Comparison of ENCODE assay signal across 31 mouse cellular contexts in genomic region chr2:74901764-74902295, GRCm38 (mm10).
DNase-seq lines count a peak whose midpoint lies in the region; ATAC-seq lines count a peak whose summit lies in the region.
"Had no signal": no experiment of that assay in that cellular context is flagged by ENCODE, and none has a peak within 500 bp of the region (broad histone marks: within the 10 kb centered on the region; RNA-seq: fewer than 3 reads in every experiment).

No protein-coding gene starts in this region.

- H3K9me3 ChIP-seq in kidney, embryonic 15.5 days (replicated peaks) = no peaks in the 10 kb centered on the region
- no peaks in the 10 kb centered on the region for H3K9me3 ChIP-seq in neural tube, embryonic 15.5 days (replicated peaks)
- no peaks in the 10 kb centered on the region for H3K9me3 ChIP-seq in embryonic facial prominence, embryonic 11.5 days (replicated peaks; ENCODE audit: control insufficient read depth, low read length)
- H3K9me3 ChIP-seq in liver, embryonic 12.5 days (replicated peaks) = no peaks in the 10 kb centered on the region
- H3K9me3 ChIP-seq: forebrain, embryonic 13.5 days; hindbrain, embryonic 15.5 days; limb, embryonic 13.5 days; neural tube, embryonic 13.5 days had no signal

- 22% methylated on average over 3 of the region's 3 CpGs for WGBS in kidney, embryonic 15.5 days
- 33% methylated on average over 3 of the region's 3 CpGs for WGBS in neural tube, embryonic 15.5 days
- WGBS in embryonic facial prominence, embryonic 11.5 days = 26% methylated on average over 3 of the region's 3 CpGs
- 49% methylated on average over 3 of the region's 3 CpGs for WGBS in liver, embryonic 12.5 days (ENCODE audit: insufficient replicate concordance)

- 0 out of 2 replicates have a peak overlapping the region, but pooled peaks have one; percentile 56 for H3K27ac ChIP-seq in kidney, embryonic 15.5 days
- H3K27ac ChIP-seq in neural tube, embryonic 15.5 days (replicated peaks) = no peak overlapping the region; the same call in 1 of the 2 replicates
- H3K27ac ChIP-seq in embryonic facial prominence, embryonic 11.5 days (replicated peaks; ENCODE audit: low read depth, low read length) = no peak overlapping the region; the same call in 1 of the 2 replicates
- no peak overlapping the region for H3K27ac ChIP-seq in liver, embryonic 12.5 days
- H3K27ac ChIP-seq: forebrain, embryonic 13.5 days; gastrocnemius, adult 2 months; hindbrain, embryonic 15.5 days; limb, embryonic 13.5 days; neural tube, embryonic 13.5 days had no signal

- ATAC-seq in kidney, embryonic 15.5 days (replicated peaks; ENCODE audit: low FRiP score) = peak; percentile 49; the same call in 1 of the 2 replicates
- ATAC-seq in neural tube, embryonic 15.5 days (ENCODE audit: low FRiP score) = no peak
- no peak for ATAC-seq in embryonic facial prominence, embryonic 11.5 days (replicated peaks; ENCODE audit: insufficient number of reproducible peaks, low FRiP score, low TSS enrichment, low read depth)
- no peak for ATAC-seq in liver, embryonic 12.5 days
- ATAC-seq: CD4-positive, CD25-positive, alpha-beta regulatory T cell, adult 4 months; forebrain, embryonic 13.5 days; inflammation-experienced regulatory T-cells, adult 6 months; liver, postnatal 0 days; midbrain, embryonic 16.5 days had no signal

- peaks cover 21% of the 10 kb centered on the region for H3K4me1 ChIP-seq in kidney, embryonic 15.5 days
- peaks cover 4% of the 10 kb centered on the region; the same call in 1 of the 2 replicates for H3K4me1 ChIP-seq in neural tube, embryonic 15.5 days
- peaks cover 2% of the 10 kb centered on the region for H3K4me1 ChIP-seq in embryonic facial prominence, embryonic 11.5 days (ENCODE audit: control insufficient read depth, insufficient read depth, low read length)
- H3K4me1 ChIP-seq in liver, embryonic 12.5 days = no peaks in the 10 kb centered on the region
- H3K4me1 ChIP-seq: forebrain, embryonic 13.5 days; hindbrain, embryonic 15.5 days had no signal

- DNase-seq in kidney, adult 9 months = no peak
- DNase-seq in neural tube, embryonic 10.5 days (ENCODE audit: extremely low spot score, low spot score) = peak; percentile 28
- peak; percentile 68 for DNase-seq in embryonic facial prominence, embryonic 11.5 days (ENCODE audit: low spot score)
- DNase-seq in T-cell, adult 2 months (ENCODE audit: low spot score) = no peak
- DNase-seq: adrenal gland, postnatal 25 days; cerebellum, adult 11-12 months; cerebellum, adult 9-11 months; gastrocnemius, adult 2 months; gastrocnemius, postnatal 36 days; heart, adult 18-20 months; heart, postnatal 36 days; kidney, adult 11 months; kidney, postnatal 4 days; liver, postnatal 0 days; lung, postnatal 36 days; retina, postnatal 1 day; spleen, adult 18-20 months; thymus, postnatal 14 days had no signal

- H3K27me3 ChIP-seq in kidney, embryonic 15.5 days = no peaks in the 10 kb centered on the region
- H3K27me3 ChIP-seq in neural tube, embryonic 15.5 days (replicated peaks) = no peaks in the 10 kb centered on the region
- H3K27me3 ChIP-seq in embryonic facial prominence, embryonic 11.5 days (ENCODE audit: control insufficient read depth, insufficient read depth, low read length) = no peaks in the 10 kb centered on the region
- H3K27me3 ChIP-seq in liver, embryonic 12.5 days (replicated peaks) = peaks cover 4% of the 10 kb centered on the region; the same call in 1 of the 2 replicates
- H3K27me3 ChIP-seq: forebrain, embryonic 13.5 days; hindbrain, embryonic 15.5 days; neural tube, embryonic 13.5 days had no signal

- H3K4me2 ChIP-seq in kidney, embryonic 15.5 days = no peak overlapping the region
- H3K4me2 ChIP-seq in neural tube, embryonic 15.5 days = no peak overlapping the region
- H3K4me2 ChIP-seq in embryonic facial prominence, embryonic 11.5 days (ENCODE audit: low read depth, low read length) = no peak overlapping the region
- no peak overlapping the region for H3K4me2 ChIP-seq in liver, embryonic 12.5 days
- H3K4me2 ChIP-seq: forebrain, embryonic 13.5 days; heart, embryonic 11.5 days; hindbrain, embryonic 15.5 days; limb, embryonic 13.5 days; liver, embryonic 11.5 days; neural tube, embryonic 13.5 days had no signal

- H3K36me3 ChIP-seq in kidney, embryonic 15.5 days = no peaks in the 10 kb centered on the region
- no peaks in the 10 kb centered on the region for H3K36me3 ChIP-seq in neural tube, embryonic 15.5 days
- H3K36me3 ChIP-seq in embryonic facial prominence, embryonic 11.5 days (replicated peaks; ENCODE audit: control insufficient read depth, insufficient read depth, low read depth, low read length) = no peaks in the 10 kb centered on the region
- H3K36me3 ChIP-seq in liver, embryonic 12.5 days = no peaks in the 10 kb centered on the region
- H3K36me3 ChIP-seq: hindbrain, embryonic 15.5 days; limb, embryonic 13.5 days; neural tube, embryonic 13.5 days had no signal

- no peak overlapping the region for H3K4me3 ChIP-seq in kidney, embryonic 15.5 days (replicated peaks)
- no peak overlapping the region for H3K4me3 ChIP-seq in neural tube, embryonic 15.5 days (replicated peaks)
- no peak overlapping the region for H3K4me3 ChIP-seq in embryonic facial prominence, embryonic 11.5 days (ENCODE audit: low read depth, low read length)
- H3K4me3 ChIP-seq in liver, embryonic 12.5 days = no peak overlapping the region
- H3K4me3 ChIP-seq: erythroblast, embryonic 14.5 days; forebrain, embryonic 13.5 days; gastrocnemius, adult 2 months; hindbrain, embryonic 15.5 days; limb, embryonic 13.5 days; neural tube, embryonic 13.5 days had no signal

- H3K9ac ChIP-seq in kidney, embryonic 15.5 days = no peak overlapping the region
- no peak overlapping the region for H3K9ac ChIP-seq in neural tube, embryonic 15.5 days (replicated peaks)
- no peak overlapping the region for H3K9ac ChIP-seq in embryonic facial prominence, embryonic 11.5 days (replicated peaks; ENCODE audit: low read length)
- no peak overlapping the region for H3K9ac ChIP-seq in liver, embryonic 12.5 days
- H3K9ac ChIP-seq: forebrain, embryonic 13.5 days; hindbrain, embryonic 15.5 days; limb, embryonic 13.5 days; liver, postnatal 0 days; neural tube, embryonic 13.5 days had no signal

Comparison
In these comparisons a context has a peak if more than half of its experiments do, and no peak if none do; other contexts are left out.
1. DNase-seq: peak in neural tube, embryonic 10.5 days (single experiment) and embryonic facial prominence, embryonic 11.5 days (single experiment); none in kidney, adult 9 months (single experiment) and T-cell, adult 2 months (single experiment).